Mouse (Mus musculus) c-Kit-negative CD71-positive TER-119-positive erythroid progenitor cells, embryonic 14.5 days (primary cell): Measurements from ENCODE around the gene Phc1.

ENCODE experiments used
- DNase-seq: peaks from one replicate; pipeline ENCODE4 v3.0.0-alpha.2; 2013; ENCODE audit warnings: low read depth, low spot score

The Phc1 gene

DNA sequence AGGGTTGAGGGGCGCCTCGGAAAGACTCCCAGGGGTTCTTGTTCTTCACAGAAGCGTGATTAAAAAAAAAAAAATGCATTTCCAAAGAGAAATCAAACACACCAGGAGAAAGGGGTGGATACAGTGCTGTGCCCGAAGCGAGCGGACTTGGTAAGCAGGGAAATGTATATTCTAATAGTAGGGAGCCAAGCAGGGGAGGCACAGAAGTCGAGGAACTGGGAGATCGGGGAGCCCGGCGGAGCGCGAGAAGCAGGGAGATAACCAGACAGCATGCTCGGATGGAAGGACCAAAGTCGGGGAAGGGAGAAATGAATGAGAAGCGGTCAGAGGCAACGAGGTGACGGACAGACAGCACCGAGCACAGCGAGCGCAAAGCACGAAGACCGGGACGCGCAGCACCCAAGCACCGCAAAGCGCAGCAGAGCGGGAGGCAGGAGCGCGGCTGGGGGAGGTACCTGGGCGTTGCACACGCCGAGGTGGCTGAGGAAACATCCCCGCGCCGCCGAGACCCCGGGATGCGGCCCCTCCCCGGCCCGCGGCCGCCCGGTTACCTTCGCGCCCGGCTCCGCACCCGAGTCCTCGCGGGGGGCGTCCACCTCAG lies 1.2 kb downstream of the Phc1 start:
- DNase-seq = no peak

DNA sequence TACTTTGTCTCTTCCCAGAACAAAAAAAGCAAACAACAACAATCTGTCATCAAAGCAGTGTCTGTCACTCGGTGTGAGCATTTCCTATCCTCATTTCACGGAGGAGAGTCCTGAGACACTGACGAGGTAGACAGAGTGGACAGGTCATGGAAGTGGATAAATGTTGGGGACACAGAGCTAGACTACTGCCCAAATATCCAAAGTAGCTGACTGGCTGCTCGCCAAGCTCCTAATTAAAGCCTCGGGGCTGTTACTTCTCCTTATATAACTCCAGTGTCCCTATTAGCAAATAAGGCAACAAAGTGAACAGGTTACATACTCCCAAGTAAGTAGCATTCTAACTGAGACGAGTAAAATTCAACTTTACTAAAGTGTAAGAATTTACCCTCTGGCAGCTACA lies 2.8 kb downstream of the Phc1 start:
- no peak for DNase-seq

GRCm38 (mm10) chr6:122334786-122335340 lies 5.5 kb downstream of the Phc1 start:
- DNase-seq = no peak

DNA sequence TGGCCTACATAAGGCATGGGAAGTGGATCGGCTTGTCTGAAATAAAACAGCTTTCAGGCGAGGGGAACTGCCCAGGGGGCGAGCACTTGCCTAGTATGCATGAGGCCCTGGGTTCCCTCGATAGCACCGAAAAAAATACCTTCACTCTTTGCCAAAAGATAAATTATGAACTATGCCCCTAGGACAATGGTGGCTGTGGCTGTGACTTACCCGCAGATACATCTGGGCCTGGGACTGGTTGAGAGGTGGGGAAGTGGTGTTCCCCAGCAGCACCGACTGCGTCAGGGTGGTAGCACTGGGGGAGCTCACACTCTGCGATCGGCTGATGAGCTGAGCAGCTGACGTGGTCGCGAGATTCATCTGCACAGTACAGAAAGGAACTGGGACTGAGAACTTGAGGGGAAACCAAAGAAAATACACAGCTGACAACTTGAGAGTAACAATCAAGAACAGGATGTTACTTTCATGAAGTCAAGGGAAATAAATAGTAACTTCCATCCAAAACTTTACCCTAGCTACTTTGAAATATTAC lies 7.2 kb downstream of the Phc1 start:
- DNase-seq = no peak

DNA sequence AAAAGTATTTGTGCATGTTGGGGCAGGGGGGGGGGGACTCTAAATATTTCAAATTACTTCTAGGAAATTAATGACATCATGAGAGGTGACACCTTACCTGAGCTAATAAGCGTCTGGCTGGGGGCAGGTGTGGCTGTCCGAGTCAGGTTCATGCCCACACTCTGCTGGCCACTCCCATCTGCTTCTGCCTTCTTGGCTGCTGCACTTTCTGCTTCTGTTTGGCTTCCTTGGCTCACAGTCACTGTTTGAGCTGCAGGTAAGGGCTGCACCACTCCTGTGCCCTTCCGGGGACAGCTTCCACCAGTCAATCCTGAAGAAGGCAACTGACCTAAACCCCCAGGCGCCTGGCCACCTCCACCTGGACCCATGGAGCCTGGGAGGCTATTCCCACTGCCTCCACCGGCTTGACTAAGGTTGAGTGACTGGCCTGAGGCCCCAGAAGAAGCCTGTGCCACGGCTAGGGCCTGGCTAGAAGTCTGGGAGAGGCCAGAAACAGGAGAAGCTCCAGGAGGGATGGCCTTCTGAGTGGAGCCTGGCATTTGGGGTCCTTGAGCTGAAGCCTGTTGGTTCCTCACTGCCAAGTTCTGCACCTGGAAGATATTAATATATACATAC lies 14.9 kb downstream of the Phc1 start:
- DNase-seq = no peak

- no peak for DNase-seq
These were observed 21.6 kb downstream of the Phc1 start for GRCm38 (mm10) chr6:122318726-122319125.

- DNase-seq = no peak
These were observed 30.1 kb downstream of the Phc1 start for GRCm38 (mm10) chr6:122310187-122310820.

DNA sequence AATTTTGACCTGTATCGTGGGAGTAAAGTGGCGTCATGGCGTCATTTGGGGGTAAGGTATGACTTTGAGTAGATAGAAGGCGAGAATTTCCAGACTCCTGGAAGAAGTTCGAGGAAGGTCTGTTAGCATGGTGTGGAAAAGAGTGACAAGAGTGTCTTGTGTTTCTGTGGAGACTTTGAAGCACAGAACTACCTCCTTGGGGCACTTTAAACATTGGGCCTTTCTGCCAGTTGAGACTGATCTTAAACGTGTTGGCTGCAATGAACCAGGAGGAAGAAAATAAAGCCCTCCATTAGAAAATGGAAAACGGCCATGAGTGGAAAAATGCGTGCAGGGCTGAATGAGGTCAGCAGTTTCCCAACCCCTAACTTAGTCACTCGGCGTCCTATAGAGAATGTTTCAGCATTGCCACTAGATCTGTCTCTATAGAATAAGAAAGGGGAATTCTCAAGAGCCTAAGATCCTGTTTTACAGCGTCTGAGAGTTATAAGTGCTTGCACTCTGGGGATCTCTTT lies 30.9 kb downstream of the Phc1 start:
- DNase-seq = peak; percentile 40

DNA sequence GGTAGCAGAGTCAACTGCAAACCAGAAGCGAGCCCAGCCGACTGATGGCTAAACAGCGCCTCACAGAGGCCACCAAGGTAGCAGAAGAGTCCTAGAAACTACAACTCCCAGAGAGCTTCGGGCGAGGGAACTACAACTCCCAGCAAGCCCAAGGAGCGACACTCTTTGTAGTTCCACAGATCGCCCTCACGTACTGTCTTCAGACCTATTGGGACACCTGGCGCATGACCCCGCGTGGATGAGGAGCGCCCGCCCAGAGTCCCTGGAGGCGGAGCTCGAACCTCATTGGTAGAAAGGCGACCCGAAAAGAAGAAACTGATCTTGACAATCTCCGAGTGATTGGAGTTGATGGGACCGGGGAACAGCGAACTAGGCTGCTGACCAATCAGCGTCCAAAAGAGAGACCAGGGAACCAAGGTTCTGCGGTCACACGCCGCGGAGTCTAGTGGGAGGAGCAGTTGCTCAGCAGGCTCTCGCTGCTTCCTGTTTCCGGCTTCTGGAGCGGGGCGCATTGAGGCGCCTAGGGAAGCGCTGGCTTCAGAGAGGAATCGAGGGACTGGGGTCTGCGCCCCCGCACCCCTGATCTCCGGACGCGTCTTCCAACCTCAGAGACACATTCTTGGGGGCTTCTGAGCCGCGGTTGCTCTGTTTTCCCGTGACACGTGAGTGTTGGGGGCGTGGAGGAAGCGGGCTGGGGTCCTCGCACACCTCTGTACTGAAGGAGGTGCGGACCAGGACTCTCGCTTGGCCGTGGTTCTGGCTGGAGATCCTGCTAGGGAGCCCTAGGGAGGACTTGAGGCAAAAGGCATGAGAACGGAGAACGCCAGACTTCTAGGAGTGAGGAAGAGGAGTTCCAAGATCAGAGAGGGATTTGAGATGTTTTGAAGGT lies 31.6 kb downstream of the Phc1 start, which contains the start of gene M6pr:
Gene M6pr (plus strand): TSS at position 216 of the 889 bp plus-strand sequence.
- DNase-seq = peak; percentile 87

GRCm38 (mm10) chr6:122308136-122308504 lies 32.2 kb downstream of the Phc1 start:
- no peak for DNase-seq

DNA sequence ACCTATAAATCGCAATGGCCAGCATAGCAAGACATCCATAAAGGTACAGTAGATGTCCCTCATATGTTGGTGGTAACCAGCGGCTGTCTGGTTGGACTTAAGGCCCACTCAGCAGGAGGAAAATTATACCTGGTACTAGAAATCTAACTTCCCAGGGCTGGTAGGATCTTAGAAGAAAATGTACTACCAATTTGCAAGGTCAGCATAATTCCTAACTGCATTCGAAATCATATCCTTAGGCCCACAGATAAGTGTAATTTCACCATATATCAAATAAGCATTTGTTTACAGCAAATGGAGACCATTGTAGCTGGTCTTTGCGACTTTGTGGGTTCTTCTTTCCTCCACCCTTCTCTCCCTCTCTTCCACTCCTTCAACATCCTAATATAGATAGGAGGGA lies 33.7 kb downstream of the Phc1 start:
- DNase-seq = no peak

DNA sequence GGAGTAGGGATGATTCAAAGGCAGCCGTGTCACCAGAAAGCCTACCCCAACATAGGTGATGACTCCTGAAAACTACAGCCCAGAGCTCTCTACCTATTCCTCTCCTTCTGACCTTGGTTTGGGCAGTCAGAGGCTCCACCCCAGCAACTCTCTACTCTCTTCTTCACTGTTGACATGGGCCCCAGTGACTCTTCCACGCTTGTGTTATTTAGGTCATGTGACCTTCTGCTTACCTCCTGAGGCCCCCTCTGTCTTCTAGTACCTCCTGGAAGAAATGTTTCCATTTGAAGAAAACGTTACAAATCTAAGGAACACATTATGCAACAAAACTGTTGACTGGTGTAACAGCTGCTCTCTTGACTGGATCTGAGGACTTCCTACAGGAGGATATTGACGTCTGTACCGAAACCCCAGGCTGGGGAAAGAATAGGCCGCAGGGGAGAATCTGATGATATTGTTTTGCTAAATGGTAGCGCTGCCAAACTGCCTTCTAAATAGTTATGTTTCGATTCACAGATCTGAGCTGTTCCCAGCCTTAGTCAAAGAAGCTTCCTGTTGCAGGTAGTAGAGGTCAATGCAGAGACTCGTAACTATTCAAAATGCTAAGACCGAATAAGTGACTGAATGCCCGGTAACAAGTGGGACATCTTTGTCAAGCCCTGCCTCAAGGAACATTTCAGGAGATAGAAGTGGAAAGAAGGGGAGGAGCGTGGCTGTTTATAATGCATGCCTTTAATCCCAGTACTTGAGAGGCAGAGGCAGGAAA lies 35.4 kb downstream of the Phc1 start:
- no peak for DNase-seq

- DNase-seq = peak; percentile 58
These were observed 36.0 kb downstream of the Phc1 start for GRCm38 (mm10) chr6:122304355-122304754.

DNA sequence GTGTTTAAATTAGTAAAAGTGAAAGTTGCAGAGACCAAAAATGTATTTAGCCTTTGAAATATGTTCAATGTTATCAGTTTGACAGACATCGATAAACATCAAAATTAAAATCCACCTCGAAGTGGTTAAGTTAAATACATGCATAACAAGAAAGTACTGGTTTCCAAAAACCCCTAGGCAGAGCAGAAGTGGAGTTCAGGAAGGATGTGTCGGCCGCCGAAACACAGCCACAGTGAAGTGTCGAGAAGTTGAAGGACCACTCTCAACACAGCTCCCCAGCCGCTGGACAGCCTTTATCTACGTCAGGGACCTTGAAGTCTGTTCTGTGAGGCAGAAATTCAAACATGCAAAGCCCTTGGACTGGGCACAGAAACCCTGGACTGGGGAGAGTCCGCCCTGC lies 36.8 kb downstream of the Phc1 start:
- no peak for DNase-seq

GRCm38 (mm10) chr6:122302661-122303060 lies 37.7 kb downstream of the Phc1 start:
- DNase-seq = no peak

- DNase-seq = no peak
These were observed 38.2 kb downstream of the Phc1 start for GRCm38 (mm10) chr6:122302121-122302520.

DNA sequence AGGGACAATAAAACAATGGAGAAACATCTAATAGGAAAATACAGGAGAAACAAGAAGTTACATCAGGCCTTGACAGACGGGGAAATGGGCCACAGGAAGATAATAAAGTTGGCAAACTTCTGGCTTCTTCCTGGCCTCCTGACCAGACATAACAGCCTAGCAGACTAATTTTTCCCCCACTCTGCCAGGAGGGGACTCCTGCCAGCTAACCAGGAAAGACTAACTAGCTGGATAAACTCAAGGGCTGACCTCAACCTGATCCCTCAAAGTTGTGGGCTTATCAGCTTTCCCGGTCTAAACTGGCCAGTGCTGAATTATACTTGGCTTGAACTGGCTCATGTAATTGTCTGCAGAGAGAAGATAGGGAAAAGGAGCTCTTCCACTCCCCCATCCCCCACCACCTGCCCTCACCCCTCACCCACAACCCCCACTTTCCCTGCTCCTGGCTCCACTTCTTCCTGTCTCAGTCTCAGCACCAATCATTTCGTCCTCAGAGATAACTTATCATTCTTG lies 40.7 kb downstream of the Phc1 start:
- DNase-seq = no peak

GRCm38 (mm10) chr6:122298223-122298609 lies 42.1 kb downstream of the Phc1 start:
- DNase-seq = no peak

- DNase-seq = no peak
These were observed 42.8 kb downstream of the Phc1 start for GRCm38 (mm10) chr6:122297279-122298222.
